Mouse (Mus musculus) adrenal gland, adult 2 months (tissue): ENCODE data around the gene Ift81. TPM values are rescaled to one million over a fixed set of nuclear protein-coding genes. Genes with fewer than 3 reads are reported as not detected.
"Not testable (repeated sequence)": the region's sequence is repeated elsewhere in the genome, so short reads cannot be mapped to it uniquely, and the experiment has no call there.

Experiments
- DNase-seq: peaks from one replicate; pipeline ENCODE4 v3.0.0; 2021
- long read RNA-seq: library from polyadenylated mRNA; stranded (forward); transcript quantifications from one replicate; pipeline ENCODE4 v2.0.0, GENCODE M21; 2021
- polyA plus RNA-seq: library from polyadenylated mRNA; depleted of rRNA; stranded (reverse); fragments of >200 nt; gene quantifications from 2 replicates; pipeline ENCODE4 v1.2.3, GENCODE M21; 2012; rRNA removed
- total RNA-seq, 2 experiments: library from RNA; stranded (reverse); gene quantifications; 2 replicates each; pipeline ENCODE4 v1.2.3; 2021

The Ift81 gene
- total RNA-seq (10 to 100 TPM in 1 of 2 experiments, 1 to 10 TPM in 1; 6.5 to 15.7 TPM), polyA plus RNA-seq (1.4 and 2.2 TPM in 2 replicates)
- long read RNA-seq, transcript Ift81-201 (19 exons, 2,950 nt): major isoform, 9 of 18 reads
- long read RNA-seq, partial matches to known transcripts: 0 of 18 reads
- long read RNA-seq, other reads (novel, unspliced or antisense): 9 of 18 reads

GRCm38 (mm10) chr5:122613908-122614732 is at the start of gene Ift81:
Gene Ift81 (minus strand): TSS chr5:122614518.
- peak; percentile 95 for DNase-seq

DNA sequence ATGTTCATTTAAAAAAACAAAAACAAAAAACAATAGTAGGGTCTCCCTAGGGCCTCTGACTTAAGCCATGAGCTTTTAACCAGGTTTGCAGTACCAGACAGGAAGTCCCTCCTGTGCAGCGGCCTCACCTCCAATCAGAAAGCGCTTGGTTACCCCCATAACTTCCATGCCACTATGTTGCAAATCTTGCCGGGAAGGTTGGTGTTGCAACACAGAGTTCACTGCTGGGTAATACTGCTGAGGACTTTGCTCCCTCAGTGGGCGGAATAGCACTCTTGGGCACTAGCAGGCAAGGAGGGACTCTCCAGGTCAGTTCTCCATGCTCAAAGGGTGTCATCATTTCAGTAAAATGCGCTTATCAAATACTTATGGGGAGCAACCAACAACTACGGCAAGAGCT is 48.2 kb upstream of the Ift81 start:
- DNase-seq: no peak

DNA sequence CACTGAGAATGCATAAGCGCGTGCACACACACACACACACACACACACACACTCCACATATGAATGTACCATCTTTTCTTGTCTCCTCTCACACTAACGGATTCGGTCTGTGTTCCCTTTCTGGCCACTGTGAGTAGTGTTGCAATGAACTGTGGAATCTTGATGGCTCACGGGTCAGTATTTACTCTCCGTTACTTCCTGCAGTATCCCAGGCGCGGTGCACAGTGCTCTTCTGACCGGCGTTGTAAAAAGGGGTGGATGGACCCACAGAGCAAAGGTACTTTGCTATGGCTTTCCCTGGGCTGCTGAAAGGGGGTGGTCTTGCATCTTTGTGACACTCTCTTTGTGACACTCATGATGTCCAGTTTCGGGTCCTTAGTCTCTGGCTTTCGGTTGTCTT is 42.5 kb upstream of the Ift81 start:
- DNase-seq: no peak

- DNase-seq: no peak
These were observed 39.9 kb upstream of the Ift81 start for GRCm38 (mm10) chr5:122654268-122654573.

GRCm38 (mm10) chr5:122653446-122654267 is 39.3 kb upstream of the Ift81 start:
- no peak for DNase-seq

DNA sequence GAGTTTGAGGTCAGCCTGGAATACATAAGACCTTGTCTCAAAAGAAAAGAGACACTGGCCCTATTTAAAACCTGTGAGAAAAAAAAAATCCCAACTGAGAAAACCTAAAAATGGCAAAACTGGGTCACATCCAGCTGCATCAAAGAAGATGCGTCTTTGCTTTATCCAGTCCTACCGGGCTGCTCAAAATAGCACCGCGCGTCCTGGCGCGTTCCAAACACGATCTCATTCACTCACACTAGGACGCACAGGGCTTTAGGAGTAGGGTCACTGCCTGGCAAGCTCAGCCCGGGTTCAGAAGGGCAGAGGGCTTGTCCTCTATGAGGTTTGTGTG is 38.8 kb upstream of the Ift81 start:
- DNase-seq: no peak

- DNase-seq: peak; percentile 31
These were observed 38.2 kb upstream of the Ift81 start for GRCm38 (mm10) chr5:122652506-122652905.

DNA sequence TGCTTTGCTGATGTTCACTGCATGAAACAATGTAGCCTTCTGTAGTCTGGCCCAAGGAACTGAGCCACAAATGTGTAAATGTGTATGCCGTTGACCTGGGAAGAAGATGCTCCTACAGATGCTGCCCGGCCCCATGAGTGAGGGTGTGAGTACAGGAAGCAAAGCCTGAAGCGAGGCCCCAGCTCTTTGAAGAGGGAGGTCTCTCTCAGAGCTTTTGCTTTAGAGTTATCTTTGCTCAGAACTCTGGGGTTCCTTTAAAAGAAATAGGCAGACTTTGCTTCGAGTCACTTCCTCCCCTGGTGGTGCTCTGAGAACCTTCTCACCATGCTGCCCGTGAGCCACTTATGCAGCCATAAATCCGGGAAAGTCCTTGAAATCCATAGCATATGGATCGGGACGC is 35.8 kb upstream of the Ift81 start:
- DNase-seq: no peak

GRCm38 (mm10) chr5:122649264-122649663 is 34.9 kb upstream of the Ift81 start:
- no peak for DNase-seq

DNA sequence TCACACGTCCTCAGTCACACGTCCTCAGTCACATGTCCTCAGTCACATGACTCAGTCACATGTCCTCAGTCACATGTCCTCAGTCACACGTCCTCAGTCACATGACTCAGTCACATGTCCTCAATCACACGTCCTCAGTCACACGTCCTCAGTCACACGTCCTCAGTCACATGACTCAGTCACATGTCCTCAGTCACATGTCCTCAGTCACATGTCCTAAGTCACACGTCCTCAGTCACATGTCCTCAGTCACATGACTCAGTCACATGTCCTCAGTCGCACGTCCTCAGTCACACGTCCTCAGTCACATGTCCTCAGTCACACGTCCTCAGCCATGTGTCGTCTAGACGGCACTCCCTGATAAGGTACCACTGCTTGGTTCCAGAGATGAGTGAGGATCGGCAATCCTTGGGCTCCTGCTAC is 33.6 kb upstream of the Ift81 start:
- not testable (repeated sequence) for DNase-seq

DNA sequence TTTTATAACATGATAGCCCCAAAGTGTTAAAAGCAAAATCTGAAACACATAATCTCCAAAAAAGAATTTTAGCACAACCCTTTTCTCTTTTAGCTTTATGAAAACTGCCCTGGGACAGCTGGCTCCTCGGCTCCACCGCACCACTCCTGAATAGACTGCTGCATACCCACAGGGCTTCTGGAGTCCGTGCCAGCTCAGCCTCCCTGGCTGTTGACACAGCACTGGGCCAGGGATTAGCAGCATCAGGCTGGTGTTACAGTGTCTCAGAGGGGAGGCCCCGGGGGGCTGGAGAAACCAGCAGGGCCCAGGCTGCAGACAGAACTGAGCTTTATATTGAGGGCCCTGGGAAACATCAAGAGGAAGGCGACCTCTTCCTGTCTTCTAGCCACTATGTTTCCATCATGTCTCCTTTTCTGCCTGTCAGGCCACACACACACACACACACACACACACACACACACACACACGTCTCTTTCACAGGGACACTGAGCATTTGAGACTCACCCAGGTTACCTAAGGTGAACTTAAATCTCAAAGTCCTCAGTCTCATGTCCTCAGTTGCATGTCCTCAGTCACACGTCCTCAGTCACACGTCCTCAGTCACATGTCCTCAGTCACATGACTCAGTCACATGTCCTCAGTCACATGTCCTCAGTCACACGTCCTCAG is 33.1 kb upstream of the Ift81 start:
- no peak for DNase-seq

DNA sequence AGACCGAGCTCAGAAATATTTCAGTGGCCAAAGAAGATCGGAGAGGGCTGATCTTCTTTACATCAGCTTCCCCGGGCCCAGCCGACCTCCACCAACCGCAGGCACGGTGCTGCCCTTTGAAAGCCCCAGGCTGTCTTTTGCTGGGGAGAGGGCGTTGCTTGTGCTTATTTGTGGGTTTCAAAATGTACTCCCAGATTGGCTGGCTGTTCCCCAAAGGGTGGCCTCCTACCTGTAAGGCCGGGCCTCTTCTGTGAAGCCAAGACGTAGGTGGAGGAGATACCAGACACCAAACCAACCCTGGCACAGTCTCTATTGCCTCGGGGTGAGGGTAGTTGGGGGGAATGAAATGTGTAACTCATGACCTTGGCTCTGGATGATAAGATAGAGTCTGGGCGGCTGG is 31.7 kb upstream of the Ift81 start:
- no peak for DNase-seq

- DNase-seq: no peak
These were observed 31.0 kb upstream of the Ift81 start for GRCm38 (mm10) chr5:122645290-122645689.

DNA sequence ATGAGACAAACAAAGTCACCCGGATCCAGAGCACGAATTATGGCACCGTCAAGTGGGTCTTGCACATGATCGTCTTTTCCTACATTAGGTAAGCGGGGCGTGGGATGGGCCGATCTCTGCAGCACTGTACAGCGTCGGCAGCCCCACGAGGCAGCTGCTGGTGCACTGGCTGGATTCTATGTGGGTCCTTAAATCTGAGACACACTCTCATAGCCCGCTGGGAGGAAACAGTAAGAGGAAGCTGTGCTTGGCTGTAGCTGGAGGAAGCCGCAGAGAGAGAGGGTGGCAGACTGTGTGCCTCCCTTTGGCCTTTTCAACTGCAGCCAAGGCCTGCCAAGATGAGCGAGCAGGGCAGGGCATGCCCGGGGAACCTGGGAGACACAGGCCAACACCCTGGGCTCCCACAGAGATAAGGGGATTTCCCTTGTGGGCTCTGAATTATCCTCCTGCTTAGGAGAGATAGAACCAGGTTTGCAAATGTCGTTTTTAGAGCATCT is 29.8 kb upstream of the Ift81 start:
- DNase-seq: peak; percentile 29

DNA sequence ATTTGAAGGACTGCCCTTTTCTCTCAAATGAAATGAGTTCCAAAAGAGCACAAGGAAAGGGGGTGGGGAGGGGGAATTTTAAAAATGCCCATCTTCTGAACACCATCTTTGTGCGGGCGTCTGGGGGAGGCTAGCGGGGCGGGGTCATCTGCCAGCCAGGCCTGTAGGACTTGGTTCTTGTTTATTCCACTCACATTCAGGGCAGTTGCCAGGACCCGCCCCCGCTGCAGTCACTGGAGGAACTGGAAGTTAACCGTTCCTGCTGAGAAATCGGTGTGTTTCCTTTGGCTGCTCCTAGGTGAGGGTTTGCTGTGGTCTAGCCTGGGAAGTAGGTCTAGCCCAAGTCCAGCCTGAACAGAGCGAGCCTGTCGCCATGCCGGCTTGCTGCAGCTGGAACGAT is 29.4 kb upstream of the Ift81 start, which contains the start of gene P2rx7:
TSS of gene P2rx7 (plus strand) at position 211 of the 400 bp plus-strand sequence.
- peak; percentile 53 for DNase-seq

DNA sequence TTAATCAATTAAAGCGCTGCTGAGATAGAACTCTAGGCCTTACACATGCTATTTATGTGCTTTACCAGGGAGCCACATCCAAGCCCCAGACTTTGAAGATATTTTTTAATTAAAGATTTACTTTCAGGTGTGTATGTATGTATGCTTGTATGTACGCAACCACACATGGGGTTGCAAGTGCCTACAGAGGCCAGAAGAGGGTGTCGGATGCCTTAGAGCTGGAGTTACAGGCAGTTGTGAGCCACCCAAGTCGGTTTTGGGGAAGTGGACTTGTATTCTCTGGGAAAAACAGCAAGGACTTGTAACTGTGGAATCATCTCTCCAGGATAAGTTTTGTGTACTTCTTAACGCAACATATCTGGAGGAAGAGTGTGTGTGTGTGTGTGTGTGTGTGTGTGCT is 25.7 kb upstream of the Ift81 start:
- DNase-seq: no peak

- DNase-seq: no peak
These were observed 25.2 kb upstream of the Ift81 start for GRCm38 (mm10) chr5:122639517-122639916.

- no peak for DNase-seq
These were observed 24.0 kb upstream of the Ift81 start for GRCm38 (mm10) chr5:122638296-122638695.

DNA sequence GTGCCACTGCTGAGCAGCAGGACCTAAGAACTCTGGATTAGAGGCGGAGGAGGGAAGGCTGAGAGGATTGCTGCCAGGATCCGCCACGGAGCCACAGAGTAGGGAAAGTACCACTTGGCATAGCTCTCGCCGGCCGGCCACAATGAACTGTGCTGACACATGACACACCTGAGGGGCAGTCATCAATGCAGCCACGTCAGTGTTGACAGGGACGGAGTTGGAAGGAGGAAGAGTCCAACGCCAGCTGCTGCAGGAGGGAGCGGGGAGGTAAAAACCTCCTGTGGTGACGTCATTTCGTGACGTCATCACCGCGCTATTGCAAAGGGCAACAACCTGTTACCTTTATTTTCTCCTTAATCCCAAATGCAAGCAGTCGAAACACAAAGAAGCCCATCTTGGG is 22.6 kb upstream of the Ift81 start:
- peak; percentile 15 for DNase-seq

- no peak for DNase-seq
These were observed 22.0 kb upstream of the Ift81 start for GRCm38 (mm10) chr5:122636308-122636707.

DNA sequence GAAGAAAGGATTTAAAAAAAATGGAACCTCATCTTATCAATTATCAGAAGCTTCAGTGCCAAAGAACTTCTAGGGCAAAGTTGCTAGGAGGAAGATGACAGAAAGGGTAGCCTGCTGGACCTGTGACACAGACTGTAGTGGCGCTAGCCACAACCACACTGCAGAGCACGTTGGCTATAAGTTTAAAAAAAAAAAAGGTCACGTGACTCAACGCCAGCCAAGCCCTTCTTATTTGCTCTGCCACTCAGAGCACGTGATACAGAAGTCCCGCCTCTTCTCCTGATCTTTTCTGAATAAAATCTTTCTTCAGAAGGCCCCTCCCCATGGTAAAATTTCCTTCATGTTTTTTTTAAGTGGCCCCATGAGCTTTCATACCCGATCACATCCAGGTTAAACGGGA is 20.9 kb upstream of the Ift81 start:
- DNase-seq: no peak

DNA sequence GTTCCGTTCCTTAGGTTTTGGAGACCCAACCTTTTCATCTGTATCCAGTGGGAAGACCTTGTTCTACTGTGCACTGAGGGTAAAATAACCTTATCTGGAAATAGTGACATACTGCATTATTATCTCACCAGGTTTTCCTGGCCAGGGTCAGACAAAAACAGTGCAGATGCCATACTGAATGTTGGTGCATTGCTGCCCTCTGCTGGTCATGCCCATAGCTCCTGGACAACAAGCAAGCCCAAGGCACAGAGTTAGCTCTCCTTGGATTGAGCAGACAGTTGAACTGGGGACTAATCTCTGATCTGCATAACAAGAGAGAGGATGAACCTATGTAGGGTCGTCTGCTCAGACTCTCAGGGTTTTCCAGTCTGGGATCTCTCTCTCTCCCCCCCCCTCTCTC is 12.9 kb upstream of the Ift81 start:
- DNase-seq: peak; percentile 87
